Mouse (Mus musculus) forebrain, embryonic 15.5 days (tissue): ENCODE measurements at regions not wholly inside any gene's neighbourhood (a gene's known extent, or its start where the extent isn't known, plus 50 kb on each side); places are given as distances from the start of the nearest gene placed in this dataset.
A peak's percentile ranks its signal among the peaks of the same experiment; 100 is the strongest.

Experiments
- ATAC-seq: fragments of 200-750 bp; cut with Nextera tagmentation; replicated peaks from 2 replicates; pipeline ENCODE4 v1.8.0; 2017; ENCODE audit warnings: mild to moderate bottlenecking, moderate TSS enrichment, moderate library complexity
- H3K27ac ChIP-seq: fragments of 300-500 bp; sonication (generic); replicated peaks from 2 replicates; pipeline ENCODE4 v1.5.1; 2015; ENCODE audit warnings: mild to moderate bottlenecking, inconsistent platforms
- H3K27me3 ChIP-seq: fragments of 300-500 bp; sonication (generic); 2 replicates; pipeline ENCODE4 v1.6.1; 2015; ENCODE audit warnings: inconsistent platforms
- H3K36me3 ChIP-seq: fragments of 300-500 bp; sonication (generic); 2 replicates; pipeline ENCODE4 v1.6.1; 2015; ENCODE audit warnings: mild to moderate bottlenecking, inconsistent platforms
- H3K4me1 ChIP-seq: fragments of 300-500 bp; sonication (generic); 2 replicates; pipeline ENCODE4 v1.6.1; 2015; ENCODE audit warnings: inconsistent platforms
- H3K4me2 ChIP-seq: fragments of 300-500 bp; sonication (generic); replicated peaks from 2 replicates; pipeline ENCODE4 v1.6.1; 2015; ENCODE audit warnings: mild to moderate bottlenecking, inconsistent platforms
- H3K4me3 ChIP-seq: fragments of 300-500 bp; sonication (generic); 2 replicates; pipeline ENCODE4 v1.5.1; 2015; ENCODE audit warnings: mild to moderate bottlenecking, inconsistent platforms
- H3K9ac ChIP-seq: fragments of 300-500 bp; sonication (generic); replicated peaks from 2 replicates; pipeline ENCODE4 v1.6.1; 2015; ENCODE audit warnings: mild to moderate bottlenecking, inconsistent platforms
- H3K9me3 ChIP-seq: fragments of 300-500 bp; sonication (generic); 2 replicates; pipeline ENCODE4 v1.6.1; 2016; ENCODE audit warnings: inconsistent platforms
- WGBS: fragments of 180-500 bp; shearing (Covaris S2); methylation state at CpG from one replicate; pipeline ENCODE4 v1.1.7; 2015; ENCODE audit warnings: mixed read lengths; 5-methylcytosine and 5-hydroxymethylcytosine counted together

DNA sequence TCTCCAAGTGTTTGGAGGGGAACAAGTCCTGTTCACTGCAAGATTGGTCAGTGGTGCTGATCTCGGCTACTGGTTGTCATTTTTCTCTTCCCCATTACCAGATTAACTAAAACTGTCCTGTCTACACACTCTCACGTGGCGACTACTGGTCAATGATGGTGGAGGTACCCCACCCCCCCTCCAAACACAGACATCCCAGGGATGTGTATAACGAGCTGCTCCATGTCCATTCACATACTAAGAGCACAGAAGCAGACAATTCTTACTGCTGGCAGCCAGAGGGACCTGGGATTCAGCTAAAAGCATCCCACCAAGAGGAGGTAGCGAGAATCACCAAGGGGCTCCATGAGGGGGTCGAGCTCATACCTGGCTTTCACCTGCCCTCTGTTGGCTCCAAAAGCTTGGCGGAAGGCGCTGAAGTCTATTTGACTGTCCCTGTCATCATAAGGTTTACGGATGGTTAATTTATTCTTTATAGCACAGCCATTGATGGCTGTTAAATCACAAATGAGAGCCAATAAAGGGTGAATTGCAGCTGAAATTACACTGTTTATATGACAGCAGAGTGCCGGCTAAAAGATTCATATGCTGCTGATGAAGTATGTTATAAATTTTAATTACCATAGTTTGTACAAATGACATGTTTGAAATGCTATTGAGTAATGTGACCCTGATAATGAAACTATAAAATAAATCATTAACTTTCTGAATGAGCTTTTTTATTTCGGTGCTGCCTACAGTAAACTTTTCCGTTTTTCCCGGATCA is 320.6 kb upstream of the Zfp703 start:
- no peak for ATAC-seq
- Histone ChIP-seq H3K9ac (no peak overlapping the region), H3K9me3 (no peaks in the 10 kb centered on the region), H3K27me3 (no peaks in the 10 kb centered on the region), H3K4me3 (no peak overlapping the region), H3K4me2 (no peak overlapping the region), H3K36me3 (no peaks in the 10 kb centered on the region), H3K27ac (no peak overlapping the region), H3K4me1 (no peaks in the 10 kb centered on the region)
- WGBS = 71% methylated on average over 13 of the region's 13 CpGs

- Histone ChIP-seq H3K4me2 (no peak overlapping the region), H3K9me3 (no peaks in the 10 kb centered on the region), H3K9ac (no peak overlapping the region), H3K27ac (no peak overlapping the region), H3K4me3 (no peak overlapping the region), H3K27me3 (no peaks in the 10 kb centered on the region), H3K36me3 (no peaks in the 10 kb centered on the region), H3K4me1 (no peaks in the 10 kb centered on the region)
- 36% methylated on average over 1 of the region's 1 CpGs for WGBS
- no peak for ATAC-seq
Observed at GRCm38 (mm10) chr8:26659381-26659780, 317.7 kb upstream of the Zfp703 start.

GRCm38 (mm10) chr8:26669541-26669940 is 307.6 kb upstream of the Zfp703 start:
- Histone ChIP-seq H3K27me3 (no peaks in the 10 kb centered on the region), H3K9ac (no peak overlapping the region), H3K4me1 (no peaks in the 10 kb centered on the region), H3K4me2 (no peak overlapping the region), H3K4me3 (no peak overlapping the region), H3K27ac (no peak overlapping the region), H3K36me3 (no peaks in the 10 kb centered on the region), H3K9me3 (no peaks in the 10 kb centered on the region)
- ATAC-seq = no peak
- WGBS = 97% methylated on average over 3 of the region's 3 CpGs

GRCm38 (mm10) chr8:26672486-26673395 is 304.4 kb upstream of the Zfp703 start:
- 35% methylated on average over 9 of the region's 9 CpGs for WGBS
- Histone ChIP-seq H3K36me3 (no peaks in the 10 kb centered on the region), H3K4me1 (peaks cover 10% of the 10 kb centered on the region), H3K9me3 (no peaks in the 10 kb centered on the region), H3K4me3 (no peak overlapping the region), H3K9ac (no peak overlapping the region), H3K27ac (no peak overlapping the region), H3K27me3 (0 out of 2 replicates have a peak, but pooled peaks cover 9% of the 10 kb centered on the region), H3K4me2 (no peak overlapping the region)
- no peak for ATAC-seq

GRCm38 (mm10) chr8:26677584-26678138 is 299.5 kb upstream of the Zfp703 start:
- 0 out of 2 replicates have a peak, but pooled peaks cover 9% of the 10 kb centered on the region for H3K27me3 ChIP-seq
- H3K4me3 ChIP-seq = peak overlapping the region; percentile 13; the same call in 1 of the 2 replicates
- peak; percentile 90 for ATAC-seq
- H3K9me3 ChIP-seq = no peaks in the 10 kb centered on the region
- H3K4me2 ChIP-seq = peak overlapping the region; percentile 31
- peak overlapping the region; percentile 49; the same call in 1 of the 2 replicates for H3K27ac ChIP-seq
- peaks cover 24% of the 10 kb centered on the region for H3K4me1 ChIP-seq
- H3K36me3 ChIP-seq = no peaks in the 10 kb centered on the region
- H3K9ac ChIP-seq = no peak overlapping the region
- 13% methylated on average over 18 of the region's 18 CpGs for WGBS

- peaks cover 24% of the 10 kb centered on the region for H3K4me1 ChIP-seq
- H3K9me3 ChIP-seq = no peaks in the 10 kb centered on the region
- H3K9ac ChIP-seq = no peak overlapping the region
- WGBS = 60% methylated on average over 11 of the region's 11 CpGs
- no peaks in the 10 kb centered on the region for H3K36me3 ChIP-seq
- no peak overlapping the region for H3K4me2 ChIP-seq
- no peak for ATAC-seq
- no peak overlapping the region; the same call in 1 of the 2 replicates for H3K27ac ChIP-seq
- no peak overlapping the region for H3K4me3 ChIP-seq
- H3K27me3 ChIP-seq = 0 out of 2 replicates have a peak, but pooled peaks cover 2% of the 10 kb centered on the region
Observed at GRCm38 (mm10) chr8:26680891-26681381, 296.2 kb upstream of the Zfp703 start.

GRCm38 (mm10) chr8:26687146-26687545 is 290.0 kb upstream of the Zfp703 start:
- no peaks in the 10 kb centered on the region for H3K36me3 ChIP-seq
- no peak overlapping the region for H3K4me3 ChIP-seq
- peak; percentile 58; the same call in 1 of the 2 replicates for ATAC-seq
- no peak overlapping the region for H3K27ac ChIP-seq
- H3K4me1 ChIP-seq = peaks cover 19% of the 10 kb centered on the region
- H3K27me3 ChIP-seq = no peaks in the 10 kb centered on the region
- H3K9ac ChIP-seq = no peak overlapping the region
- H3K9me3 ChIP-seq = no peaks in the 10 kb centered on the region
- H3K4me2 ChIP-seq = no peak overlapping the region

GRCm38 (mm10) chr8:26688035-26688434 is 289.1 kb upstream of the Zfp703 start:
- H3K27me3 ChIP-seq = no peaks in the 10 kb centered on the region
- peaks cover 19% of the 10 kb centered on the region for H3K4me1 ChIP-seq
- H3K36me3 ChIP-seq = no peaks in the 10 kb centered on the region
- H3K4me3 ChIP-seq = no peak overlapping the region
- H3K9me3 ChIP-seq = no peaks in the 10 kb centered on the region
- no peak overlapping the region for H3K9ac ChIP-seq
- WGBS = 79% methylated on average over 4 of the region's 4 CpGs
- no peak overlapping the region for H3K27ac ChIP-seq
- H3K4me2 ChIP-seq = no peak overlapping the region
- no peak for ATAC-seq

DNA sequence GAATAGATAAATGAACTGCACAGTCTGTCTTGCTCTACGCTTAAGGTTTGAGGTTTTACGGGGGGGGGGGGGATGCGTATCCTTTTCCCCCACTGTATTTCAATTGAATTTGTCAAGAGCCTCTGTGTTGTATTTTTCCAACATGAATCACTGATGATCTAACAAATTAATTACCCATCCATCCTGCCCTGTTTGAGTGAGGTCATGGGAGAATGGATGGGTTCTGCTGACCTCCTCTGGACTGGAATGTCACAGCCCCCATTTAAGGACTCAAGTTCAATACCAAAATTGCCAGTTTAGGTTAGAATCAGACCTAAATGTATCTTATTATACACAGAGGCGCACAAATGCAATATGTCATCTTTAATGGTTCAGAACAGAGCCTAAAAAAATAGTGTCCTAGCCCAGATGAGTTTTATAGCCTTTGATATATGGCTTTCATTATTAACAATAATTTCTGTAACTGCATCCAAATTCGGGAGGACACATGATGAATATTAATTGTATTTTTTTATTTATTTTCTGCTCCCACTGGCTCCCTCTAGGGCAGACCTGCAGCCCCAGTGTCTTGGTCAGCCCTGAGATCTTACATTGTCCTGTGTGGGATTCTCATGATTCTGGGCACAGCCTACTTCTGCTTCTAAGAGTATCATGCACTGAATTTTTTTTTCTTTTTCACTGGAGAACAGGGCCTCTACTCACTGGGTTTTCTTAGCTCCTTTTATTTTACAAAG is 288.2 kb upstream of the Zfp703 start:
- peak; percentile 42; the same call in 1 of the 2 replicates for ATAC-seq
- H3K4me2 ChIP-seq = no peak overlapping the region
- 60% methylated on average over 5 of the region's 5 CpGs for WGBS
- H3K27me3 ChIP-seq = no peaks in the 10 kb centered on the region
- no peak overlapping the region; the same call in 1 of the 2 replicates for H3K9ac ChIP-seq
- no peaks in the 10 kb centered on the region for H3K9me3 ChIP-seq
- H3K4me3 ChIP-seq = no peak overlapping the region
- peak overlapping the region; percentile 50 for H3K27ac ChIP-seq
- H3K36me3 ChIP-seq = no peaks in the 10 kb centered on the region
- peaks cover 19% of the 10 kb centered on the region for H3K4me1 ChIP-seq

DNA sequence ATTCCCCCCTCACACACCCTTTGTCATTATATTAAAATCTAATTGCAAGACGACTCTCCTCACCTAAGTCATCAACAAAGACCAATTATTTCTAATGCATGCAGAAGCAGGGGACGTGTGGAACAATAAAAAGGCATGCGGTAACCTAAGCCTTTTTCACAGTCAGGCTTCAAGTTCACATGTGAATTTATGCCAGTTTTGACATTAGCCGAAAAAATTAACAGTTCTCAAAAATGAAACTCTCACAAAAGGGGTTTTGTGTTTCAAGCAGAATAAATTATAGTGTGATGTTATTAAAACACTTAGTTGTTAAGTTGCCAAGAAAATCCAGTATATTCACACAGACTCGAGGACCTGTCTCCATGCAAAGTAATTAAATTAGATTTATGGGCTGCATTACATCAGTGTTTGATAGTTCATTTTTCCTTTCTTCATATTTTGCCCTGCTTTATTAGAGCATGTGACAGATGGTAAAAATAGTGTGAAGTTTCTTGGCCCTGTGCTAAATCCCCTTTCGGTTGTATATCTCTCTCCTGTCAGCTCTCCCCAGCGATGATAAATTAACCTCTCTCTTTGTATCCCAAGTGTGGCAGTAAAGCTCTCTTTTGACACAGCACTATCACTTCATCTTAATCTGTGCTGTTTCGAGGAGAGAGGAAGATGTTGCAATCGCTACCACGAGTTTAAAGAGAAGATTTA is 287.5 kb upstream of the Zfp703 start:
- H3K36me3 ChIP-seq = no peaks in the 10 kb centered on the region
- H3K4me2 ChIP-seq = no peak overlapping the region
- peak; percentile 77 for ATAC-seq
- 19% methylated on average over 10 of the region's 10 CpGs for WGBS
- peaks cover 19% of the 10 kb centered on the region for H3K4me1 ChIP-seq
- H3K27ac ChIP-seq = peak overlapping the region; percentile 50
- H3K27me3 ChIP-seq = no peaks in the 10 kb centered on the region
- H3K9ac ChIP-seq = no peak overlapping the region
- no peaks in the 10 kb centered on the region for H3K9me3 ChIP-seq
- no peak overlapping the region for H3K4me3 ChIP-seq

GRCm38 (mm10) chr8:26690178-26690735 is 286.9 kb upstream of the Zfp703 start:
- no peaks in the 10 kb centered on the region for H3K27me3 ChIP-seq
- no peak overlapping the region for H3K4me3 ChIP-seq
- no peak for ATAC-seq
- no peaks in the 10 kb centered on the region for H3K36me3 ChIP-seq
- no peaks in the 10 kb centered on the region for H3K9me3 ChIP-seq
- H3K27ac ChIP-seq = peak overlapping the region; percentile 50
- H3K4me2 ChIP-seq = no peak overlapping the region
- H3K9ac ChIP-seq = no peak overlapping the region
- H3K4me1 ChIP-seq = peaks cover 19% of the 10 kb centered on the region
- 61% methylated on average over 6 of the region's 6 CpGs for WGBS
